Mouse (Mus musculus): Measurements from ENCODE around the gene Hoxd11.

- TF ChIP-seq CTCF (IDR thresholded peaks at IDR 0.05; ENCODE audit: low read depth, low read length) (no peak), POLR2A (IDR thresholded peaks at IDR 0.05; ENCODE audit: insufficient read depth, low read length) (no peak), EP300 (IDR thresholded peaks at IDR 0.05; ENCODE audit: insufficient read depth, low read depth, low read length) (no peak)
Observed at GRCm38 (mm10) chr2:74660421-74661375, 18.7 kb upstream of the Hoxd11 start.
